Mouse (Mus musculus) bone marrow, adult 2 months (tissue): ENCODE results near the gene Hibadh.

Experiments
- CTCF ChIP-seq: fragments of 200-500 bp; IDR thresholded peaks from 2 replicates; pipeline ENCODE4 v1.5.1; 2011; ENCODE audit warnings: low read length, control low read depth; ENCODE audit not compliant: control insufficient read depth, insufficient read depth
- POLR2A ChIP-seq: fragments of 200-500 bp; IDR thresholded peaks from 2 replicates; pipeline ENCODE4 v1.6.1; 2011; ENCODE audit warnings: low read depth, mild to moderate bottlenecking, control low read depth, low read length, borderline replicate concordance; ENCODE audit not compliant: control insufficient read depth

DNA sequence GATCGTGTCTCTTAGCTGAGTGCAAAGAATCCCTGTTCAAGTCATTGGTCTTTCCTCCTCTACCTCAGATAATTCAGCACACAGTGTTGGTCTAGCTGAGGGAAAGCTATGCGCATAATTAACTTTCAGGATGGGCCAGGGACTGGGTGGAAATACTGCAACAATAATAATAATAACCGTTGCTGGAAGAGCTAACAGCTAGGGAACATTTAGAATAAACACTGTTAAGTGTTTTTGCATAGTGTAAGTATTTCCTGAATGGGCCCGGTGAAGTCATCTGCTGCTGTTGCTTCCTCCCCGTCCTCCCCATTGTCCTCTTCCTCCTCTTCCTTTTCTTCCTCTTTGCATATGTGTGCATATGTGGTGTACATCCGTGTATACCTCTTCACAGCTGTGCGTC is 132.2 kb downstream of the Hibadh start:
- TF ChIP-seq POLR2A (no peak), CTCF (no peak)
